In the genomic region with DNA sequence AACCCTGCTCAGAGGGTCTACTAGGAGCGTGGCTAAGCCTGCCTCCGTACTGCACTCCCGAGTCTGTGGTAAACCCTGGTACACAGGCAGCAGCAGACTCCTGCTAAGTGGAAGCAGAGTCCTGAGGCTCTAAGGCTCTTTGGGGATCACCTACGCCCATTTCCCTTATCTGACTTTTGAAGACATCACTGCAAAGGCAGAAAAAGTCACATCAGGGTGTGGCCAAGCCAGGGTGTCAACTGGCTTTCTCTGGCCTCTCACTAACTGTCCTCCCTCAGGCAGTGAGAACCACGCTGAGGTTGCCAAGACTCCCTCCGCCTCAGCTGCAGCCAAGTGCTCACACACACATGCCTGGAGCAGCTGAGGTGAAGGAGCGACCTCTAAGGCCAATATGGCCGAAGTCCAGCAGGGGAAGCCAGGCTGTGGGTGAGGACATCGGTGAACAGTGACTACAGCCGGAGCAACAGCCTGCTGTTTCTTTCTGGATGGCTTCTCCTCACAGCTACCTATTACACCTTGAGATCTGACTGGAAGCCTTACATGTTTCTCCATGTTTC, we compare ENCODE assay signal across 14 mouse cellular contexts.
A peak's percentile ranks its signal among the peaks of the same experiment; 100 is the strongest.
DNase-seq lines count a peak whose midpoint lies in the region; ATAC-seq and TF ChIP-seq lines count a peak whose summit lies in the region.
"Had no signal": no experiment of that assay in that cellular context is flagged by ENCODE, and none has a peak within 500 bp of the region (broad histone marks: within the 10 kb centered on the region; RNA-seq: fewer than 3 reads in every experiment).

No protein-coding gene starts in this region.

- no peak overlapping the region for H3K9ac ChIP-seq in liver, postnatal 0 days (replicated peaks)
- H3K9ac ChIP-seq: hindbrain, embryonic 15.5 days had no signal

- H3K4me3 ChIP-seq in liver, postnatal 0 days (ENCODE audit: low read depth, low read length), result no peak overlapping the region
- H3K4me3 ChIP-seq: hindbrain, embryonic 15.5 days; midbrain, embryonic 10.5 days had no signal

- no peak overlapping the region for H3K4me2 ChIP-seq in liver, postnatal 0 days (ENCODE audit: low read depth, low read length)
- H3K4me2 ChIP-seq: hindbrain, embryonic 15.5 days had no signal

- no peaks in the 10 kb centered on the region for H3K36me3 ChIP-seq in liver, postnatal 0 days (replicated peaks; ENCODE audit: insufficient read depth, low read length)
- H3K36me3 ChIP-seq: hindbrain, embryonic 15.5 days; midbrain, embryonic 10.5 days had no signal

- peak; percentile 45 to 55 for DNase-seq in heart, adult 18-20 months
- no peak for DNase-seq in heart, adult 8-10 months (ENCODE audit: low spot score)
- DNase-seq in heart, postnatal 14 days, result peak; percentile 44 to 70
- no peak for DNase-seq in liver, postnatal 0 days
- DNase-seq in frontal cortex, postnatal 36 days (ENCODE audit: low spot score in 2 of 2), result no peak
- DNase-seq in right cerebral cortex, postnatal 14 days, result no peak
- DNase-seq in right cerebral cortex, postnatal 36 days (ENCODE audit: low spot score in 2 of 2), result no peak
- DNase-seq: adrenal gland, postnatal 25 days; embryo, embryonic 11 days; kidney, adult 8-10 months; retina, postnatal 1 day had no signal

- no peaks in the 10 kb centered on the region for H3K27me3 ChIP-seq in liver, postnatal 0 days (ENCODE audit: insufficient read depth, low read length)
- H3K27me3 ChIP-seq: hindbrain, embryonic 15.5 days had no signal

- WGBS in liver, postnatal 0 days (ENCODE audit: insufficient replicate concordance), result 61% methylated on average over 10 of the region's 10 CpGs

- TF ChIP-seq CTCF in liver, postnatal 0 days (IDR thresholded peaks at IDR 0.05; ENCODE audit: low read depth), result no peak

- no peaks in the 10 kb centered on the region for H3K9me3 ChIP-seq in liver, postnatal 0 days (ENCODE audit: low read length)
- H3K9me3 ChIP-seq: hindbrain, embryonic 15.5 days had no signal

- peak; percentile 39; the same call in 1 of the 2 replicates for ATAC-seq in common myeloid progenitor, adult 5-6 weeks (replicated peaks; ENCODE audit: low read depth, poor library complexity, severe bottlenecking)
- peak; percentile 74 for ATAC-seq in liver, postnatal 0 days

- no peak overlapping the region for H3K27ac ChIP-seq in liver, postnatal 0 days (ENCODE audit: low read depth)
- H3K27ac ChIP-seq: hindbrain, embryonic 15.5 days; midbrain, embryonic 10.5 days had no signal

- no peaks in the 10 kb centered on the region for H3K4me1 ChIP-seq in liver, postnatal 0 days (ENCODE audit: insufficient read depth)

- intact Hi-C loops in heart, postnatal 14 days (cut with DNase I), result no loop called here

- TF ChIP-seq EP300 in liver, postnatal 0 days (IDR thresholded peaks at IDR 0.05; ENCODE audit: low read depth), result no peak

Comparison
In these comparisons a context has a peak if more than half of its experiments do, and no peak if none do; other contexts are left out.
1. DNase-seq: peak in heart, adult 18-20 months (2 of 2) and heart, postnatal 14 days (2 of 2); none in heart, adult 8-10 months (single experiment), liver, postnatal 0 days (single experiment), frontal cortex, postnatal 36 days (0 of 2), right cerebral cortex, postnatal 14 days (single experiment) and right cerebral cortex, postnatal 36 days (0 of 2).